Mouse (Mus musculus): ENCODE data around the gene Sec24d.
A peak's percentile ranks its signal among the peaks of the same experiment; 100 is the strongest.

The Sec24d gene

DNA sequence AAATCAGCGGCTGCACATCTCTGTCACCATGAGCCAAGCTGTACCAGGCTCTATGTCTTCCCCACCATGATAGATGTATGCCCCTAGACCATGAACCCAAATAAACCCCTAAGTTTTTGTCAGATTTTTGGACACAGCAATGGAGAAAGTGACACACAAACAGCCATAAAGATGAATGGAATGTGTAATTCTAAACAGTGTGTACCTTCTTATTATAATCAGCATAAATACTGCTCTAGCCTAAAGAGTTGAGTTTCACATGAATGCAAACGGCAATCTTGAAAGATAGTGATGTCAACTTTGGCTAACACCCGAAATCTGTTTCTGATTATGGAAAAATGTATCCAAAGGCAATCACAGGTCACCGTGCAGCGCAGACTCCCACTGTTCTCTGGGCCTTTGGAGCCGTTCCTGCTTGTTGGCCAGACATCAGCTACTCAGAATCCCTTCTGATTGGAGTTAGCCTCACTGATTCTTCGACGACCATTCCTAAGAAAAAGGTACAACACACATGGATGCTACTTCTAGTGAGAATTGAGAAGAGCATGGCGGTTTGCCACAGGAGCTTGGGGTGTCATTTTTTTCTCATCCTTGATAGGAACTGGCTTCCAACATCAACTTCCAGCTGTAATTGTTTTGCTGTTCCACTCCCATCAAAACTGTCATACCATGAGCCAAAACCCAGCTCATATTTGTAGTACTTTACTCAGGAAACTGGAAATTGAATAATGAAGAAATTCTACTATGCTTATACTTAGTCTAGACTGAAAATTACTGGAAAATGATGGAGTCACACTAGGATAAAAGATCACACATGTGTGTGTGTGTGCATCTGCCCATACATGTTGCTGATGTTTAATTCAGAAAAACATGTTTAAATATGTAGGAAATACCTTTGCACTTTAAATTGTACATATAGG is 130.6 kb downstream of the Sec24d start:
- DNase-seq (ENCODE audit: low read depth): peak; percentile 20

DNA sequence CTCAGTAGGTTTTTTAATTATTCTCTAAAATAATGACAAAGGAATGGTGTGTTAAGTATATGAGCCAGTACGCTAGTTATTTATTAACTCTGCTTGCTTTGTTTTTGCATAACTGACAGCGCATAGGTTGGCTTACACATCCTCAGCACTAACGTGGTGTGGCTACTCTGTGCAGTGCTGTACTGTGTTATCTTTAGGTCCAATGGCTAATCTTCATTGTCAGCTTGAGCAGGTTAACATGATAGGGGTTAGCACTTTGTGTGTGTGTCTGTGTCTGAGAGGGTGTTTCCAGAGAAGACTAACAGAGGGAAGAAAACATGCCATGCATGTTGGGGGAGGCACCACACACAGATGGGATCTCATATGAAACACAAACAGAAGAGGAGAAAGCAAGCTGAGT is 137.7 kb downstream of the Sec24d start:
- DNase-seq (ENCODE audit: low read depth): no peak

DNA sequence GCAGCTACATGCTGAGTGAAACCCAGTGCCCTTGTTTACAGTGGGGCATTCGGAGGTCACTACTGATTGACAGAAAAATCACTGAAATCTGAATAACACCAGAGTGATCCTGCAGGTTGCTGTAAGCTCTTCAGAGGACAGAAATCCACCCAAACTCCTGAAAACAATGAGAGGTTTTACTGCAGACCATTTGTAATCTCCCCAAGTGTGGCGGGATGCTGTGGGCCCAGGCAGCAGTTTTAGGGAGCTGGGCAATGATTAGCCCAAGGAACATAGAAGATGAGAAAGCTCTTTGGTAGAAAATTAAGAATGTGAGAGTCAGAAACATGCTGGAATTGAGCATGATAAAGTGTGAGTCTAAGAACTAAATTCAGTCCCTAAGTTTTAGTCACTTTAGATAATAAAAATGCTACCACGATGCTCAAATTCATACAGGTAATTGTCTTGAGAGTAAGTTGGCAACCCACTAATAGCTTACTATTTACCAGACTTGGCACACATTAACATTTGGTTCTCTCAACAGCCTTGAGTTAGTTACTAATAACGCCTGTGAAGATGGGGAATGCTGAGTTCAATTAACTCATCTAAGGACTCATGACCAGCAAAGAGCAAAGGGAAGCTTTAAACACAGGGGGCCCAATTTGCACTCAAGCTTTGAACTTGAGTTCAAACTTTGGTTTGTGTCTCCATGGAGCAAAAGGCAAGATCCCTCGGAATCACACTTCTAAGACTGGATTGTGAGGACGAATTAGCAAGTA is 144.7 kb downstream of the Sec24d start:
- DNase-seq (ENCODE audit: low read depth): no peak

DNA sequence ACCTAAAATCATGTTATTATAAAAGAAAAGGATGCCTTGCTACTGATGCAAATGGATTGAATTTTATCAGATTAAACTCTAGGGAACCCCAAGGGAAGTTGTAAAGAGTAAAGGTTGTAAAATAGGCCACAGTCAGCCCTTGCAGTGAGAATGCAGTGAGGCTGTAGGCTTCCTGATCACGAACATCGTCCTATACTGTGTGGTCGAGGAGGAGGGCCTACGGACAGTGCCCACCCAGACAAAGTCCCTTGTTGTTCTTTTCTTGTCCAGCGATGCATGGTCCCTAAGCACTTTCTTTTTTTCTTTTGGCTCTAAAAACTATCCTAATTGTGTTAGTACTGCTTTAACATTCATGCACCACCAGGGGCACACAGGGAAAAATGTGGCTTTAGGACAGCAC is 145.9 kb downstream of the Sec24d start:
- DNase-seq (ENCODE audit: low read depth): no peak
